Mouse (Mus musculus) embryo, embryonic 11 days (tissue): ENCODE data around the gene Cacybp.
A peak's percentile ranks its signal among the peaks of the same experiment; 100 is the strongest.

Source experiments
- DNase-seq: peaks from one replicate; pipeline ENCODE4 v3.0.0-alpha.2; 2015

Gene Cacybp

DNA sequence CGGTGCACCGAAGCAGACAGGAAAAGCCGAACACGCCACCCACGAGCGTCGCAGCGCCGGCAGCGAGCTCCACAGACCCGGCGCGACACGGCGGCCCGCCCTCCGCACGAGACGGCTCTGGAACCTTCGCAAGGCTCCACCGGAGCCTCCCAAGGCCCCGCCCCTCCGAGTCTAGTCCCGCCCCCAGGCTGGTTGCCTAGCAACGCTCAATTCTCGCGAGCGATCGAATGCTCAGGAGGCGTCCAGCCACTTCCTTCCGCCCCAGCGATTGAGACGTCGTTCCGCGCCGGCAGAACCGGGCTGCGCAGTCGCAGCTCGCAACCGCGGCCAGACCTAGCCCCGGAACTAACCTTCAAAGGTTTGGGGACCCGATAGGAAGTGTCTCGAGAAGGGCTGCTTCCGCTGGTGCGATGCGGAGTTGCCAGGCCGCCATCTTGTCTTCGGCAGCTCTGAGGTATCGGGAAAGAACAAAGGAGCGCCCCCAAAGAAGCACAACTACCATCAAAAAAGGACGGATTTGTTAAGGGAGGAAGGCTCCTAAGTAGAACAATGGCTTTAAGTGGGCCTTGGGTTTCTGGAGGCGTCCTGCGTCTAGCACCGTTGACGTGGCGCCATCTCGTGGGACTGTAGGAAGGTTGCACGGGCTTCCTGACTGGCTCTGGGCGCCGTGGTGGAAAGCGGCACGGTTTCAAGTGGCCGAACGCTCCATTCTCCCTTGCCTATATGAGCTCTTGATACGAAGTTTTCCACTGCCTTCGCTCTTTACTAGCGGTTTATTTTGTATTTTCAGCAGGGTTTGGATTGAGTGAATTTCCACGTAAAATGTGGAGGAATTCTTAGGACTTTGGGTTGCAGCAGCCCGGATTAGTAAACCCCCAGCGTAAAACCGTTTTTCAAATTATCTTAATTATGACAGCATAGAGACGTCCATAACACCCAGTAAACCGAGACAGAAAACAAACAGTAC lies at the start of gene Cacybp:
TSS of gene Cacybp (minus strand) at position 173 of the 967 bp plus-strand sequence.
- DNase-seq, result peak; percentile 98

DNA sequence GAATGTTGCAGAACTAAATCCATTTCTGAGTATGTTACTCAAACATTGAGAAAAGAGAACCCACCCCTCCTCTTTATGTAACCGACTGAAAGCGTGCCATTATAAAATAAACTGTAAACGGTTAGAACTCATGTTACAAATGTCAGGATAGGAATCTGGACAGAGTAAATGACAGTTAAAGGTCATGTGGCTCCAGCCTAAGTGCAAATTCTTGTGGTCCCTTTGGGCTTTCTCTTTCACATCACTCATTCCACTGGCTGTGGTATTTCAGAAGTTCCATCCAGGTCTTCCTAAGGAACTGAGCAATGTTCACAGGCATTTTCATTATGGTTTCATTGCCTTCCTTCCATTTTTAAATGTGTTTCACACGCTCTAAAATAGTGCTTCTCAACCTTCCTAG lies 49.7 kb upstream of the Cacybp start:
- DNase-seq, result no peak

DNA sequence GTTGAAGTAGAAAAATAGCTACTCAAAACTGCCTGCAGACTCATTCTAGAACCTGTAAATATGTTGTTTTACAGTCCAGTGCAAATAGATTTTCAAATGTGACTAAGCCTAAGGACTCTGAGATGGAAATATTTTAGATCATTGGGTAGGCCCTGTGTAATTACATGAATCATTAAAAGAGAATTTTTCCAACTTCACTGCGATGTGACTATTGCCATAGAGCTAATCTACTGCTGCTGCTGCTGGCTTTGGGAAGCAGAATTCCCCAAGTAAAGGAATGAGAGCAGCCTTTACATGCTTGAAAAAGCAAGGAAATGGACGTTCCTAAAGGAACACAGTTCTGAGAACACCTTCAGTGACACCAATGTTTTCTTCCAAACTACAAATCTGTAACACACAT lies 49.2 kb upstream of the Cacybp start:
- DNase-seq, result no peak

DNA sequence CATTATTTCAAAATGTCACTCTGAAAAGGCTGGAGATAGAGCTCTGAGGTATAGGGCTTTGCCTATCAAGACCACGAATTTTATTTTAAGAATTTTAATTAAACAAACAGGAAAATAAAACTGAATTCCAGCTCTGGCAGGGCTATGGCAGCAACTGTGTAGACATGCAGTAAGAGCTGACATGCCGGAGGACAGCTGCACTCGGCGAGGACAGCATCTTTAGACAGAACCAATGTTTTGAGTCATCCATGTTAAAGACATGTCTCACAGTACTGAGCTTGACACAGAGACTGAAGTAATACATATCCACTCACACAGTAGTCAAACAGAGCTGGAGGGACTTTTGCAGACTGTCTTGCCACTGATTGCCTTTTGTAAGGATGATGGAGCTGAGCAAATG lies 47.9 kb upstream of the Cacybp start:
- DNase-seq, result no peak

DNA sequence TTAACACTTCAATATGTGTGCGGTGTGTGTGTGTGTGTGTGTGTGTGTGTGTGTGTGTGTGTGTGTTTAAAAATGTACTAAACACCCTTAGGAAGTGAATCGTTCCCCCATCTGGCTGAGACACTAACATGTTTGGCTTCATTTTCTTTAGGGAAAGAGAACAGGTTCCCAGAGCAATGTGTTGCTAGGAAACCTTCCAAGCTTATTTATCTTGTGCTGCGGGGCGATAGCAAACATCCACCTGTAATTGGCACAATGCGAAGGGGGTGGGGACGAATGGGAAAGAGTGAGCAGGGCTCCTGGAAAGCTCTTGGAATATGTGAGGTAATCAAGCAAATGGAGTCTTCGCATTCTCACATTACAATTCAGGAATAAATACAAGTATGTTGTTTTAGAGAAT lies 47.2 kb upstream of the Cacybp start:
- DNase-seq, result peak; percentile 23

DNA sequence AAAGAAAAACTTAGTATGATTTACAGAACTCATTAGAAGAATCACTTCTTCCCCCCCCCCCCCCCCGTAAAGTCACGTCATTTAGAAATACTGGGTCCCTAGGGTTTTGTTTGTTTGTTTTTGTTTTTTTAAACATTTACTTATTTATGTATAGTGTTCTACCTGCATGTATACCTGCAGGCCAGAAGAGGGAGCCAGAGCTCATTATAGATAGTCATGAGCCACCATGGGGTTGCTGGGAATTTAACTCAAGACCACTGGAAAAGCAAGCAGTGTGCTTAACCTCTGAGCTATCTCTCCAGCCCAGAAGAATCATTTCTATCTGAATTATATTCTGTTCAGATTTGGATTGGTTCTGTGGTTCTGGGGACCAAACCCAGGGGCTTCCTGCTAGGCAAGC lies 40.4 kb upstream of the Cacybp start:
- no peak for DNase-seq

DNA sequence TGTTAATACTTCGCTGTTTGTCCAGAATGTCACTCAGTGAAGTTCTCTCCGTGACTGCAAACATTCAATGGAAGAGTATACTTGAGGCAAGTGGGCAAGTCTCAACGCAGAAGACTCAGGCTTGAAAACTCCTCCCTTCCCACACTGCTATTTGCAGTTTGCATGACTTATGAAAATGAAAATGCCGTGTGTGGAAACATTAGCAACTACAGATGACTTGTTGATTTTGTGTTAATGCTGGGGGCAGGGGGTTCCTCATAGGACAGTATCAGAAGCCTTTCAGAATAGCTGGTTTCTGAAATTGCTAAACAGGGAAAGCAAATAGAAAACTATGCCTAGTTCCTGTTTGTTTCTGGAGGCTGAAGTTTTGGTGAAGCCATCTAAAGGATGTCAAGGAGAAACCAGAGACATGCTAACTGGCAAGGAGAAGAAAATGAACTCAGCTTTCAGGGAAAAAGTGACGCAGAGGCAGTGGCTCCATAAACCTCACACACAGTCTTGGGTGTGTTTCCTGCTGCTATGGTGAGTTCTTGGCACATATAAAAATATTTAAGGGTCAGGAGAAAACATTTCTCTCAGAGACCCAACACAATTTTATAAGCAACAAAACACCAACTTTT lies 38.8 kb upstream of the Cacybp start:
- no peak for DNase-seq

DNA sequence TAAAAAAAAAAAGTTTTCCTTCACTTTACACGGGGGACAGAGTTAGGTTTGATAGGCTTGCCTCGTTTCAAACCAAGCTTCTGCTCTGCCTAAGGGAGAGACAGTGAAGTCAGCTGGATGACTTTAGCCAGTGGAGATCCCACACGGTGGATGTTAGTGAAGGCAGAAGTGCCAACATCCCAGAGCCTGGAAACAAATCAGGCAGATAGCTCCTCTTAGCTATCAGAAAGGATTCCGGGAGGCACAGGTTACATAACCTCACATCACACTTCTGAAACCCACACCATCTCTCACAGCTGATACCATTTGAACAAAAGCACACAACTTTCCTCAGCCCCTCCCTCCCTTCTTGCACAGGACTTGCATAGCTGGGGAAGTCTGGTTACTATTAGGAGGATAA lies 38.1 kb upstream of the Cacybp start:
- no peak for DNase-seq

DNA sequence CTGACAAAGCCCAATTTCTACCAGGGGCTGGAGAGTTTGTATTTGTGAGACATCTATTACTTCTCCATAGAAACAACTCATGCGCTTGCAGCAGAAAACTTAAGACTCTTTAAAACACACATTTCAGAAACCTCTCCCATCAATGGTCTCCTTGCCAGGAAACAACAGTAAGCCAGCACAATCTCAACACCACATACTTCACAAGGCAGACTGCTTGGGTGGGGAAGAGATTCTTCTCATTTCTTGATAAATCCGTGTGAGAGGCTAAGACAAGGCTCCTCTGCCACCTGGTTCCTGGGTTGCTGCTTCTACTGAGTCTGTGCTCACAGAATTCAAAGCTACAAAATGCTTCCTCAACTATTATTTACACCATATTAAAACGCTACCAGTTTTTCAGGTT lies 37.1 kb upstream of the Cacybp start:
- no peak for DNase-seq

DNA sequence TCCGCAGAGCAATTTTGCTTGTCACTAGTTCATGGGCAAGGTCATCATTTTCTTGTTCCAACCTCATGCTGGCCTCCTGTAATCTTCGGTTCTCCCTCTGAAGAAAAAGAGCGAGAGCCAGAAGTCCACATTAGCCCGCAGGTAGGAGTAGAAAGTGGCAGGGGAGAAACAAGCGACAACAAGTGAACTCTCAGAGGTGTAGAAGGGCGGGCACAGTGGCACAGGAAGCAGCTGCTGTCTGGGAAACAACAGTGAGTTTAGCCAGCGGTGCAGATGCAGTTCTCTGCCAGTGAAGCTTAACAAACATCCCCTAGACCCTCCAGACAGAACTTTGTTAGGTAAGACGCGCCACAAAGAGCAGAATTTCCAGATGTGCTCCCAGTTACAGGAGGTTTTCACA lies 34.8 kb upstream of the Cacybp start:
- no peak for DNase-seq

DNA sequence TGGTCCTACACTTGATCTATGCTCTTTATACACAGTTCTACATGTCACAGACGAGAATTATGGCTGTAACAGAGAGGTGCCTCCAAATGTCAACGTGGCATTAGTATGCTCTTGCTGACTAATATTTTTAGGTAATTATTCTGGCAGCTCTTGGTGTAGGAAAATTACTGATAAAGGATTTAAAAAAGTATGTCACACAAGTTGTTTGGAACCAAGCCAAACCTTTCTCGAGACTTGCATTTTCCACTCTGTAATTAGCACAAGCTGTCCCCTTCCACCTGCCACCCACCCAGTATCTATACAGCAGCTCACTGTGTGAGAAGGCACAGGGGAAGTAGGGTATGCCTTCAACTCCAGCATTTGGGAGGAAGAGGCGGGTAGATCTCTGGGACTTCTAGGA lies 34.2 kb upstream of the Cacybp start:
- DNase-seq, result no peak

DNA sequence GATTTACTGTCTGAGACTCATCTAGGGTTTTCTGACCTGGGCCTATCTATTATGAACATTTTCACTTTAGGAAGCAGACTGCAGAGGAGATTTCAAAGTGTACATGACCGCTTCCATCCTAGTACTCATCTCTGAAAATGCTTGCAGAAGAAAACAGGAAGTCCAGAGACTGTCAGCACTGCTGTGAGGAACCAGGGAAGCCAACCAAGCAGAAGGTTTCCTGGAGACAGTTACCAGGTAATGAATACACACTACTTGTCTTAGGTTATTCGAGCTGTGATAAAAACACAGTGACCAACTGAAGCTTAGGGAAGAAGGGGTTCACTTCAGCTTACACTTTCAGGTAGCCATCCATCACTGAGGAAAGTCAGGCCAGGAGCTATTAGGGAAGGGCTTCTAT lies 33.3 kb upstream of the Cacybp start:
- DNase-seq, result no peak

DNA sequence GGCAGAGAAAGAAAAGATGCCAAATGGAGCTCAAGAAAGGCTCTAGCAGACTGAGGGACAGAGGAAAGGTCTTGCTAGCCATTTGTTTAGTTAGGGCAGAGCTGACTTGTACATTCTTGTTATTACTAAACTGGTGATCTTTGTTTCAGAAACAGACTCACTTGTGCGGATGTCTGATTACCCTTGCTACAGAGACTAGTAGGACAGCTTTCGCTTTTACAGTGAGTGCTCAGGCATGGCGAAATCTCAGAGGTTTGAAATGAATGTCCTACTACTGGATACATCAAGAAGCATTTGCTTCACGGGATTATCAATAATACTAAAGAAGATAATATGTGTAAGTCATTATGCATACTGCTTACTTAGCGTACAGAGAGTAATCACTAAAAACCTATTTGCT lies 32.0 kb upstream of the Cacybp start:
- no peak for DNase-seq

DNA sequence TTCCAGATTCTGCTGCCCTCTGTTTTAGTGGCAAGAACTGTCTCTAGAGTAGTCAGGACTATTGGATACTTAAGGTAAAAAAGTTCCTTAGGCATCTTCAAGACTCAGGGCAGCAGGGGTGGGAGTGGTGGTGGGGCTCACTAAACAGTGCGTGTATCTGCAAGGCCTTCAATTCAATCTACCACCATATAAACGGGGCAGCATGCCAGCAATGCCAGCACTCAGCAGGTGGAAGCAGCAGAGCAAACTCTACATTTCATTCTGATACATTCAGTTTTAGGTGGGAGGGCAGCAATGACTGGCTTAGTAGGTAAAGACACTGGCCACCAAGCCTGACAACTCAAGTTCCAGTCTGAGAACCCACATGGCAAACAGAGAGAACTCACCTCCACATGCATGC lies 27.4 kb upstream of the Cacybp start:
- no peak for DNase-seq

DNA sequence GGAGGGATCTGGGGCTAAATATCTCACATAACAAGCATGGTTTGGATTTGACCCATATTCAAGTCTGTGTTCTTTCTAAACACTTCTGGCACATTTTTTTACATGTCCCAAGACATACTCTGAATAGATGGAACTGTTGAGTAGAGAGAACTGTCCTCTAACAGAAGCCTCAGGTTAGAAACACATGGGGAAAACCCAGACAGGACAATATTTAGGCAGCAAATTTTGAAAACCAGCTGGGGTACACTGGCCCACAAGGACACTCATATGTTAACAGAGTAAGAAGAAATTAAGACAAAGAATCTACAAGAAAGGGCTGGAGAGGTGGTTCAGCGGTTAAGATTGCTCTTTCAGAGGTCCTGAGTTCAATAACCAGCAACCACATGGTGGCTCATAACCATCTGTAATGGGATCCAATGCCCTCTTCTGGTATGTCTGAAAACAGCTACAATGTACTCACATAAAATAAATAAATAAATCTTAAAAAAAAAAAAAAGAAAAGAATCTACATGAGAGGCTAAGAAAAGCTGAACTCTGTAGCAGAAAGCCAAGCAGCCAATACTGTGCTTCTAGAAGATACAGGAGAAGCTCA lies 26.3 kb upstream of the Cacybp start:
- no peak for DNase-seq

DNA sequence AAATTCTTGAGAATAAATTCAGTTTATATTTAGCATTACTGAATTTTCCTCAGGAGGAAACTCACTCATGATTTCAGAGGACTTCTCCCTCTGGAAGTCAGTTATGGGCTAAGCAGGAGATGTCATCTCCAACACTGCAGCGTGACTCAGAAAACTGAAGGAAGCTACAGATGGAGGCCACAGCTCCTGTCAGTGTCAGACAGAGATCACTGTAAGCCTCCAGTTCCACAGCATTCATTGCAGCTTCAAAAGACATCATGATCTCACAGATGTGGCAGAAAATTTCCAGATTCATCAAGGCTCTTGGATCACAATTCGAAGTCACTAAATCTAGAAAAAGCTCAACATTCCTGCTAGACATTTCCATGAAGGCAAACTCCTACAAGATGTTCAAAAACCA lies 25.3 kb upstream of the Cacybp start:
- DNase-seq, result no peak

DNA sequence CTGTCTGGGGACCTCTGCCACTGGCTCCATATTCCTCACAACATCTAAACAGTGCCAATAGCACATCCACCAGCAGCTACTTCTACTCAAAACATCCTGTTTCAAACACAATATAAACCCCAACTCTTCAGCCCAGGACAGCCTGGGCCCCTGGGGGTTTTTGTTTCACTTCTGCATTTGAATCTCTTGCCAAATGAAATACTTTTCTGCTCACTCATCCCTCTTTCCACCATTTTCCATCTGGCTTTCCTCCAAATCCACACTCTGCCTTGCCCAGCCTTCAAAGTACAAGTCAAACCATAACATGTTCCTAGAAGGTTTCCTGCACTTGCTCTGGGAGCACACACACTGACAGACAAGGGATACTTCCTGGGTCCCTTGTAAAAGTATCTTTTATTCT lies 21.2 kb upstream of the Cacybp start:
- DNase-seq, result no peak

DNA sequence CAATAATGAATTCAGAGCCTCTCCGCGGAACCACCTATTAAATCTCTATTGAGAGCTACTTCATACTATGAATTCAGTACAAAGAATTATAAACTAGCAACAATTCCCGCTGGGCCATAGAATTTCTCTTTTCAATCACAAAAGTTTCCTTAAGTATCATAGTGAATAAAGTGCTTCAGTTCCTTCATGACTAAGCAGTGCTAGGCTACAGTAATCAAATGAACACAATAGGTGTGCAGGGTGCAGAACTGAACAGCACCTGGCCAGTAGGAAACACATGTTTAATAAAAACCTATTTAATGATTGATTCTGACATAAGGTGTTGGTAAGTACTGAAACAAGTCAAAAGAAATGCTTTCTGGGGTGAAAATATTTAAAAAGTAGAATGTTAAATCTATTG lies 19.4 kb upstream of the Cacybp start:
- DNase-seq, result no peak

DNA sequence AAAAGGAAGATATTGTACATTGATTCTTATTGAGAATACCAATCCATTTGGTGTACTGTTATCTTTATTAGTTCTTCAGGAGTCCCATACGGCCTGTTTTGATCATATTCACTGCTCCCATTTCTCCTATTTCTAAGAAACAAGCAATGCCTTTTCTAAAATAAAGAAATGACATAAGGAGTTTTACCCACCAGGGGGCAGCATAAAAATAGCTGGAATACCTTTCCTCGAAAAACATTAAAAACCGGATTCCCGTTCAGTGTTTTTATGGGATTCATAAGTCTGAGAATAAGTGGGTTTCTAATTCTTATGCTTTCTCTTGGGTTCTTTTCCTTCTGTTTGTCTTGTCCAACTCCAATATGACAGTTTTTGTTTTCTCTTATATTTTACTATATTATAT lies 18.3 kb upstream of the Cacybp start:
- peak; percentile 77 for DNase-seq

DNA sequence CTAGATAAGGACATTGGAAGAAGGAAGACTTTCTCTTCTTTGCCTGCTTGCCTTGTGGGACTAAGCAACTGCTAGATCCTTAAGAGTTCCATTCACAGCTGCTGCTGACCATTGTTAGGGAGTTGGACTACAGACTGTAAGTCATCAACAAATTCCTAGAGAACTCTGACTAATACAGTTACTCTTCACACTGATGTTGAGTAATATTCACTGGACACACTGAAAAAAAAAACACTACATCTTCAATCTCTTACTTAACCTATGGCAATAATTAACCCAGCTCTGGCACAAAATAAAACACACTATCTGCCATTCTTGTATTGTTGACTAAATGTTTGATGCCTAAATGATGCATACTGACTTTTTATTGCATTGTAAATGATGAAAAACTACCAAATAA lies 15.2 kb upstream of the Cacybp start:
- no peak for DNase-seq

DNA sequence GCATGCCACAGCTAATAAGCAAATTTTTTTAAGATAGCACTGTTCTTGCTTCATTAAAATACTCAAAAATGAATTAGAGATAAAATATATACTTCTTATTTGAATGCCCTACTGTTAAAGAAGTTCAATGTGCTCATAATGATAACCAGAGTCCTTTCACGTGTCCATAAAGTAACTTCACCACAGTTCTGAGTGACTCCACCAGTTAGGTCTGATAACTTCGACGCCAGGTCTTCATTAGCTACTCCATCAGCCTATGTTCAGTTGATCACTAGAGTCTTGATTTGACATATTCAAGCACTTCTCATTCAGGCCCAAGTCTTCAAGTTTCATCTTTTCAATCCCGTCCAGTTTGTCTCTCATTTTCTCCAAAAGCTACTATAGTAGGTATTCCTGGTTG lies 14.5 kb upstream of the Cacybp start:
- no peak for DNase-seq

DNA sequence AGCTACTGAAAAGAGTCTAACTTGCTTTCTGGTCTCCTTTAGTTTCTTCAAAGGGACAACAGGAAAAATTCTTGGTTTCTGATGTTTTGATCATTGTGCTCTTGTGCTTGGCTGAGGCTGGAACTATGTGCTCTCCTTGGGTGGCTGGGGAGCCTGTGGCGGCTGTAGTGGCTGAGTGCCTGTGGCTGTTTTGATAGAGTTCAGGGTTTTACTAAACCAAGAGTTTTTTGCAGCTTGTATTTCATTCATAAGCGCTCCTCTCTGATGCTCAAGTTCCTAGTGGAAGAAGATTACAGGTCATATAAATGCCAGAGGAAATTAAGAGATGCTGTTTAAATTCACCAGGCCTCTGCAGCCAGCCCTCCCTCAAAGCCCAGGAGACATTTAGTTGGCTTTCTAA lies 11.4 kb upstream of the Cacybp start:
- no peak for DNase-seq

DNA sequence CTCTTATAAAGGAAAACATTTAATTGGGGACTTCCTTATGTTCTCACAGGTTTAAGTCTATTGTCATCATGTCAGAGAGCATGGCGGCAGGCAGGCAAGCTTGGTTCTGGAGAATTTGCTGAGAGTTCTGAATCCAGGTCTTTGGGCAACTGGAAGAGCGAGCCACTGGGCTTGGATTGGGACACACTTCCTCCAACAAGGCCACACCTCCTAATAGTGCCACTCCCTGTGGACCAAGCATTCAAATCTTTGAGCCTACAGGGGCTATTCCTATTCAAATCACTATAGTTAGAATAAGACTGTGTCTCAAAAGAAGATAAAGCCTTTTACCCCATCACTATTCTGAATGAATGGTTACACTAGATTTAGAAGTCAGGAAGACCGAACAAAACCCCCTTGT lies 5.2 kb upstream of the Cacybp start:
- DNase-seq, result no peak

DNA sequence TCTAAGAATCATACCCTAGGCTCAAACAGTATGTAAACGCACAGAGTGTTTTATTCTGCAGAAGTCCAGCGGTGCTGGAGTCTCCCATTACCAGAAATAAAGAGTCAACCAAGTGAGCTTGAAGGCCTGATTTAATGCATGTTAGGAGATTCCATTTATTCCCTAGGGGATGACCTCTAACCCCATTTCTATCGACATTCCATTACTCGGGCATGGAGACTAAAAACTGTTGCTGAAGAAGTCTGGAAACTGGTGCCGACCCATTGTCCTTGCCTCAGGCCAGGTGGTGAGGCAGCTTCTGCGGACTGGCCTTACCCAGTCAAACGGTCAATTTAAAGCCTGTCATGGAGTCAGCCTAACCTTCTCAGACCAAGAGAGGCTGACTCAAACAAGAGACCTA lies 1.5 kb upstream of the Cacybp start:
- peak; percentile 19 for DNase-seq
